Mouse (Mus musculus) midbrain, embryonic 12.5 days (tissue): ENCODE measurements around the gene Mtfp1. TPM values are rescaled to one million over a fixed set of nuclear protein-coding genes. Genes with fewer than 3 reads are reported as not detected.
"Not testable (repeated sequence)": the region's sequence is repeated elsewhere in the genome, so short reads cannot be mapped to it uniquely, and the experiment has no call there.

Experiments
- ATAC-seq: fragments of 200-750 bp; cut with Nextera tagmentation; 2 replicates; pipeline ENCODE4 v1.8.0; 2017; ENCODE audit warnings: low read depth, moderate TSS enrichment, moderate library complexity; ENCODE audit not compliant: low FRiP score
- H3K27ac ChIP-seq: fragments of 300-500 bp; sonication (generic); replicated peaks from 2 replicates; pipeline ENCODE4 v1.5.1; 2016; ENCODE audit warnings: mild to moderate bottlenecking
- H3K27me3 ChIP-seq: fragments of 300-500 bp; sonication (generic); 2 replicates; pipeline ENCODE4 v1.6.1; 2016; ENCODE audit warnings: mild to moderate bottlenecking
- H3K36me3 ChIP-seq: fragments of 300-500 bp; sonication (generic); 2 replicates; pipeline ENCODE4 v1.6.1; 2016
- H3K4me1 ChIP-seq: fragments of 300-500 bp; sonication (generic); 2 replicates; pipeline ENCODE4 v1.6.1; 2016
- H3K4me2 ChIP-seq: fragments of 300-500 bp; sonication (generic); replicated peaks from 2 replicates; pipeline ENCODE4 v1.6.1; 2016; ENCODE audit warnings: mild to moderate bottlenecking, moderate library complexity
- H3K4me3 ChIP-seq: fragments of 300-500 bp; sonication (generic); 2 replicates; pipeline ENCODE4 v1.5.1; 2016; ENCODE audit warnings: mild to moderate bottlenecking
- H3K9ac ChIP-seq: fragments of 300-500 bp; sonication (generic); replicated peaks from 2 replicates; pipeline ENCODE4 v1.6.1; 2016; ENCODE audit warnings: mild to moderate bottlenecking, moderate library complexity
- H3K9me3 ChIP-seq: fragments of 300-500 bp; sonication (generic); 2 replicates; pipeline ENCODE4 v1.6.1; 2016; ENCODE audit warnings: mild to moderate bottlenecking
- WGBS: fragments of 180-500 bp; shearing (Covaris S2); methylation state at CpG from one replicate; pipeline ENCODE4 v1.1.7; 2016; 5-methylcytosine and 5-hydroxymethylcytosine counted together
- polyA plus RNA-seq: library from polyadenylated mRNA; unstranded; fragments of >200 nt; fragmentation: Nextera tagmentation; extraction: Ambion mirVana; gene quantifications from 2 replicates; pipeline ENCODE4 v1.2.1, GENCODE M21; 2016

Mtfp1 gene
- polyA plus RNA-seq, 1 experiment from 2014 or later, result 5.9 TPM

- Histone ChIP-seq H3K4me1 (peaks cover 5% of the 10 kb centered on the region), H3K9ac (no peak within 1 kb of the TSS), H3K4me3 (no peak within 1 kb of the TSS), H3K27ac (no peak within 1 kb of the TSS), H3K4me2 (no peak within 1 kb of the TSS), H3K9me3 (peaks cover 3% of the 10 kb centered on the region; the same call in 1 of the 2 replicates), H3K36me3 (no peaks in the 10 kb centered on the region), H3K27me3 (peaks cover 19% of the 10 kb centered on the region)
- WGBS, result 63% methylated on average over 10 of the region's 10 CpGs
- no peak for ATAC-seq
These were observed 27.7 kb upstream of the Mtfp1 start, which contains the start of gene Sec14l2 for GRCm38 (mm10) chr11:4122742-4123579. TSS of gene Sec14l2 (minus strand) at chr11:4123415.

- H3K9ac ChIP-seq, result no peak overlapping the region
- no peak for ATAC-seq
- peaks cover 26% of the 10 kb centered on the region for H3K27me3 ChIP-seq
- 74% methylated on average over 5 of the region's 5 CpGs for WGBS
- H3K36me3 ChIP-seq, result no peaks in the 10 kb centered on the region
- peaks cover 3% of the 10 kb centered on the region; the same call in 1 of the 2 replicates for H3K9me3 ChIP-seq
- H3K4me3 ChIP-seq, result no peak overlapping the region
- H3K4me1 ChIP-seq, result peaks cover 12% of the 10 kb centered on the region
- H3K27ac ChIP-seq, result no peak overlapping the region
- H3K4me2 ChIP-seq, result no peak overlapping the region
These were observed 27.0 kb upstream of the Mtfp1 start for GRCm38 (mm10) chr11:4122226-4122625.

- no peak overlapping the region for H3K9ac ChIP-seq
- 81% methylated on average over 3 of the region's 3 CpGs for WGBS
- peaks cover 3% of the 10 kb centered on the region; the same call in 1 of the 2 replicates for H3K9me3 ChIP-seq
- peaks cover 32% of the 10 kb centered on the region for H3K27me3 ChIP-seq
- no peak overlapping the region for H3K4me3 ChIP-seq
- no peak overlapping the region for H3K27ac ChIP-seq
- H3K4me1 ChIP-seq, result peaks cover 12% of the 10 kb centered on the region
- ATAC-seq, result no peak
- H3K4me2 ChIP-seq, result no peak overlapping the region
- no peaks in the 10 kb centered on the region for H3K36me3 ChIP-seq
These were observed 26.4 kb upstream of the Mtfp1 start for GRCm38 (mm10) chr11:4121691-4122090.

GRCm38 (mm10) chr11:4119635-4120034 is 24.4 kb upstream of the Mtfp1 start:
- Histone ChIP-seq H3K27ac (no peak overlapping the region), H3K9ac (no peak overlapping the region), H3K36me3 (no peaks in the 10 kb centered on the region), H3K4me2 (no peak overlapping the region), H3K9me3 (no peaks in the 10 kb centered on the region), H3K27me3 (peaks cover 39% of the 10 kb centered on the region), H3K4me3 (no peak overlapping the region), H3K4me1 (peaks cover 12% of the 10 kb centered on the region)
- 82% methylated on average over 5 of the region's 5 CpGs for WGBS
- ATAC-seq, result no peak

- Histone ChIP-seq H3K36me3 (no peaks in the 10 kb centered on the region), H3K4me1 (peaks cover 12% of the 10 kb centered on the region), H3K27ac (no peak overlapping the region), H3K9ac (peak overlapping the region; percentile 73), H3K4me3 (peak overlapping the region; percentile 64), H3K27me3 (peaks cover 39% of the 10 kb centered on the region), H3K9me3 (no peaks in the 10 kb centered on the region), H3K4me2 (peak overlapping the region; percentile 94)
- peak; percentile 75 for ATAC-seq
- 4% methylated on average over 41 of the region's 41 CpGs for WGBS
These were observed 23.1 kb upstream of the Mtfp1 start for GRCm38 (mm10) chr11:4118081-4118921.

GRCm38 (mm10) chr11:4117372-4118071 is 22.3 kb upstream of the Mtfp1 start:
- peaks cover 39% of the 10 kb centered on the region for H3K27me3 ChIP-seq
- no peak for ATAC-seq
- no peaks in the 10 kb centered on the region for H3K36me3 ChIP-seq
- WGBS, result 38% methylated on average over 3 of the region's 3 CpGs
- peaks cover 12% of the 10 kb centered on the region for H3K4me1 ChIP-seq
- H3K4me3 ChIP-seq, result peak overlapping the region; percentile 64
- no peak overlapping the region for H3K27ac ChIP-seq
- peak overlapping the region; percentile 94 for H3K4me2 ChIP-seq
- H3K9ac ChIP-seq, result peak overlapping the region; percentile 73; the same call in 1 of the 2 replicates
- no peaks in the 10 kb centered on the region for H3K9me3 ChIP-seq

GRCm38 (mm10) chr11:4116458-4117141 is 21.4 kb upstream of the Mtfp1 start:
- Histone ChIP-seq H3K27me3 (peaks cover 39% of the 10 kb centered on the region), H3K9me3 (no peaks in the 10 kb centered on the region), H3K4me1 (peaks cover 12% of the 10 kb centered on the region), H3K4me3 (no peak overlapping the region), H3K27ac (no peak overlapping the region), H3K9ac (no peak overlapping the region), H3K36me3 (no peaks in the 10 kb centered on the region), H3K4me2 (no peak overlapping the region)
- ATAC-seq, result no peak
- WGBS, result 69% methylated on average over 11 of the region's 11 CpGs

GRCm38 (mm10) chr11:4115407-4115806 is 20.2 kb upstream of the Mtfp1 start:
- H3K27ac ChIP-seq, result no peak overlapping the region
- no peak overlapping the region for H3K9ac ChIP-seq
- WGBS, result 90% methylated on average over 4 of the region's 4 CpGs
- H3K9me3 ChIP-seq, result no peaks in the 10 kb centered on the region
- H3K4me3 ChIP-seq, result no peak overlapping the region
- no peak for ATAC-seq
- H3K27me3 ChIP-seq, result peaks cover 39% of the 10 kb centered on the region
- peaks cover 4% of the 10 kb centered on the region; the same call in 1 of the 2 replicates for H3K36me3 ChIP-seq
- H3K4me1 ChIP-seq, result peaks cover 12% of the 10 kb centered on the region
- H3K4me2 ChIP-seq, result no peak overlapping the region

- not testable (repeated sequence) for H3K4me2 ChIP-seq, ATAC-seq, H3K36me3 ChIP-seq, H3K9ac ChIP-seq, H3K27ac ChIP-seq, H3K9me3 ChIP-seq, H3K4me3 ChIP-seq
- peaks cover 12% of the 10 kb centered on the region for H3K4me1 ChIP-seq
- H3K27me3 ChIP-seq, result peaks cover 33% of the 10 kb centered on the region
- WGBS, result 71% methylated on average over 6 of the region's 6 CpGs
These were observed 19.3 kb upstream of the Mtfp1 start for GRCm38 (mm10) chr11:4114541-4114940.

- Histone ChIP-seq H3K9ac (no peak overlapping the region), H3K27ac (no peak overlapping the region), H3K9me3 (no peaks in the 10 kb centered on the region), H3K4me2 (no peak overlapping the region), H3K36me3 (peaks cover 4% of the 10 kb centered on the region; the same call in 1 of the 2 replicates), H3K4me1 (peaks cover 12% of the 10 kb centered on the region), H3K27me3 (peaks cover 28% of the 10 kb centered on the region), H3K4me3 (no peak overlapping the region)
- 81% methylated on average over 6 of the region's 6 CpGs for WGBS
- no peak for ATAC-seq
These were observed 18.7 kb upstream of the Mtfp1 start for GRCm38 (mm10) chr11:4113970-4114369.

GRCm38 (mm10) chr11:4113496-4113895 is 18.3 kb upstream of the Mtfp1 start:
- Histone ChIP-seq H3K9me3 (no peaks in the 10 kb centered on the region), H3K36me3 (peaks cover 4% of the 10 kb centered on the region; the same call in 1 of the 2 replicates), H3K27me3 (peaks cover 26% of the 10 kb centered on the region), H3K4me1 (peaks cover 12% of the 10 kb centered on the region), H3K9ac (no peak overlapping the region), H3K4me2 (no peak overlapping the region), H3K4me3 (no peak overlapping the region), H3K27ac (no peak overlapping the region)
- 79% methylated on average over 4 of the region's 4 CpGs for WGBS
- no peak for ATAC-seq
